Comparison of ENCODE assay signal across 10 mouse cellular contexts in the genomic region with DNA sequence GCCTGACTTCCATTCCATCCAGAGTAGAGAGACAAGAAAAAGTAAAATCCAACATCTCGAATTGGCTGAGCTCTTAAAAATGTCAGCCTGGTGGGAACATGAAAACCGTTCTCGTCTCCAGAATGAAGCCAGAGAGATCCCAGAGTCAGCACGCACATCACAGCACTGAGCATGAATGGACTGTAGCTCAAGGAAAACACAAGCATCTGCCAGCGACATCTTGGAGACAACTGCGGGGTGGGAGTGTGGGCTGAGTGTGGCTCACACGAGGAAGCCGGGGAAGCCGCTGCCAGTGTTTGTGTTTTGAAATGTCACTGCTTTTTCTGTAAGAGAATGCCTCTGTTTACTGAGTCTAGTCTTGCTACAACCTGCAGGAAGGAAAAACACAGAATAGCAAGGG. TPM values are rescaled to one million over a fixed set of nuclear protein-coding genes. Genes with fewer than 3 reads are reported as not detected.
A peak's percentile ranks its signal among the peaks of the same experiment; 100 is the strongest.
DNase-seq lines count a peak whose midpoint lies in the region; ATAC-seq lines count a peak whose summit lies in the region.
"Had no signal": no experiment of that assay in that cellular context is flagged by ENCODE, and none has a peak within 500 bp of the region (broad histone marks: within the 10 kb centered on the region; RNA-seq: fewer than 3 reads in every experiment).

No protein-coding gene starts in this region.

- no peaks in the 10 kb centered on the region for H3K27me3 ChIP-seq in kidney, embryonic 15.5 days
- no peaks in the 10 kb centered on the region for H3K27me3 ChIP-seq in neural tube, embryonic 15.5 days (replicated peaks)
- no peaks in the 10 kb centered on the region for H3K27me3 ChIP-seq in liver, embryonic 11.5 days (replicated peaks; ENCODE audit: control insufficient read depth, insufficient read depth, low read length)

- no peak overlapping the region for H3K4me2 ChIP-seq in kidney, embryonic 15.5 days
- H3K4me2 ChIP-seq in neural tube, embryonic 15.5 days: no peak overlapping the region
- H3K4me2 ChIP-seq in liver, embryonic 11.5 days: no peak overlapping the region

- H3K9ac ChIP-seq in kidney, embryonic 15.5 days: no peak overlapping the region
- no peak overlapping the region for H3K9ac ChIP-seq in neural tube, embryonic 15.5 days (replicated peaks)
- H3K9ac ChIP-seq in liver, embryonic 11.5 days (ENCODE audit: low read depth, low read length): no peak overlapping the region

- H3K4me1 ChIP-seq in kidney, embryonic 15.5 days: peaks cover 85% of the 10 kb centered on the region
- H3K4me1 ChIP-seq in neural tube, embryonic 15.5 days: peaks cover 36% of the 10 kb centered on the region
- 0 out of 2 replicates have a peak, but pooled peaks cover 8% of the 10 kb centered on the region for H3K4me1 ChIP-seq in liver, embryonic 11.5 days (replicated peaks; ENCODE audit: control insufficient read depth, insufficient read depth, low read length)

- 25% methylated on average over 9 of the region's 9 CpGs for WGBS in kidney, embryonic 15.5 days
- 44% methylated on average over 9 of the region's 9 CpGs for WGBS in neural tube, embryonic 15.5 days
- 78% methylated on average over 9 of the region's 9 CpGs for WGBS in liver, embryonic 11.5 days

- H3K9me3 ChIP-seq in kidney, embryonic 15.5 days (replicated peaks): no peaks in the 10 kb centered on the region
- H3K9me3 ChIP-seq in neural tube, embryonic 15.5 days (replicated peaks): no peaks in the 10 kb centered on the region
- no peaks in the 10 kb centered on the region for H3K9me3 ChIP-seq in liver, embryonic 11.5 days (ENCODE audit: control insufficient read depth, low read length)
- H3K9me3 ChIP-seq: G1E had no signal

- H3K4me3 ChIP-seq in kidney, embryonic 15.5 days (replicated peaks): no peak overlapping the region
- H3K4me3 ChIP-seq in neural tube, embryonic 15.5 days (replicated peaks): no peak overlapping the region
- no peak overlapping the region for H3K4me3 ChIP-seq in liver, embryonic 11.5 days (ENCODE audit: low read depth, low read length)

- peak overlapping the region; percentile 87 for H3K27ac ChIP-seq in kidney, embryonic 15.5 days
- peak overlapping the region; percentile 42 for H3K27ac ChIP-seq in neural tube, embryonic 15.5 days (replicated peaks)
- H3K27ac ChIP-seq in liver, embryonic 11.5 days (ENCODE audit: low read depth, low read length): no peak overlapping the region

- no peak for ATAC-seq in kidney, embryonic 15.5 days (replicated peaks; ENCODE audit: low FRiP score)
- ATAC-seq in frontal cortex, adult (ENCODE audit: low TSS enrichment): peak; percentile 87
- no peak for ATAC-seq in neural tube, embryonic 15.5 days (ENCODE audit: low FRiP score)
- ATAC-seq in liver, embryonic 11.5 days (replicated peaks; ENCODE audit: low FRiP score): no peak

- intact Hi-C loops in gastrocnemius, postnatal 14 days (cut with DNase I; ENCODE audit: low total_unique reads): no loop called here

- DNase-seq in kidney, adult 8-10 months: no peak
- DNase-seq in layer of hippocampus, adult 8-10 months (ENCODE audit: low spot score in 2 of 2): peak; percentile 59 to 71
- no peak for DNase-seq in natural killer cell, adult 2 months (ENCODE audit: low spot score in 2 of 2)
- no peak for DNase-seq in liver, embryonic 11.5 days (ENCODE audit: low spot score)
- no peak for DNase-seq in gastrocnemius, postnatal 14 days
- DNase-seq: heart, postnatal 4 days had no signal

- H3K36me3 ChIP-seq in kidney, embryonic 15.5 days: no peaks in the 10 kb centered on the region
- no peaks in the 10 kb centered on the region for H3K36me3 ChIP-seq in neural tube, embryonic 15.5 days
- H3K36me3 ChIP-seq in liver, embryonic 11.5 days (ENCODE audit: control insufficient read depth, insufficient read depth, low read length): no peaks in the 10 kb centered on the region
- H3K36me3 ChIP-seq: G1E had no signal

RNA-seq across cellular contexts. Expression of a gene that starts 32.7 kb away (rescaled TPM):
- 20.1 and 20.8 TPM in 2 replicates for polyA plus RNA-seq in kidney, embryonic 15.5 days (2015; fragmentation: Nextera tagmentation; extraction: Ambion mirVana)
- 10 to 100 TPM; 14.8 to 43.1 (median 18.3) TPM for total RNA-seq in layer of hippocampus, adult 8-10 months (2022)
- 19.6 and 20.6 TPM in 2 replicates for polyA plus RNA-seq in neural tube, embryonic 15.5 days (2015; fragmentation: Nextera tagmentation; extraction: Ambion mirVana)
- polyA plus RNA-seq in liver, embryonic 11.5 days (2014; fragmentation: Nextera tagmentation; extraction: Ambion mirVana): 7.9 and 8.0 TPM in 2 replicates
- 1 to 10 TPM; 5.5 to 6.6 TPM for total RNA-seq in gastrocnemius, postnatal 14 days (2021)
- polyA plus RNA-seq: G1E had no signal

Comparison
In these comparisons a context has a peak if more than half of its experiments do, and no peak if none do; other contexts are left out.
1. DNase-seq: peak in layer of hippocampus, adult 8-10 months (2 of 2); none in kidney, adult 8-10 months (0 of 2), natural killer cell, adult 2 months (0 of 2), liver, embryonic 11.5 days (single experiment) and gastrocnemius, postnatal 14 days (single experiment).